9 mouse cellular contexts compared by ENCODE assay signal in the genomic region with DNA sequence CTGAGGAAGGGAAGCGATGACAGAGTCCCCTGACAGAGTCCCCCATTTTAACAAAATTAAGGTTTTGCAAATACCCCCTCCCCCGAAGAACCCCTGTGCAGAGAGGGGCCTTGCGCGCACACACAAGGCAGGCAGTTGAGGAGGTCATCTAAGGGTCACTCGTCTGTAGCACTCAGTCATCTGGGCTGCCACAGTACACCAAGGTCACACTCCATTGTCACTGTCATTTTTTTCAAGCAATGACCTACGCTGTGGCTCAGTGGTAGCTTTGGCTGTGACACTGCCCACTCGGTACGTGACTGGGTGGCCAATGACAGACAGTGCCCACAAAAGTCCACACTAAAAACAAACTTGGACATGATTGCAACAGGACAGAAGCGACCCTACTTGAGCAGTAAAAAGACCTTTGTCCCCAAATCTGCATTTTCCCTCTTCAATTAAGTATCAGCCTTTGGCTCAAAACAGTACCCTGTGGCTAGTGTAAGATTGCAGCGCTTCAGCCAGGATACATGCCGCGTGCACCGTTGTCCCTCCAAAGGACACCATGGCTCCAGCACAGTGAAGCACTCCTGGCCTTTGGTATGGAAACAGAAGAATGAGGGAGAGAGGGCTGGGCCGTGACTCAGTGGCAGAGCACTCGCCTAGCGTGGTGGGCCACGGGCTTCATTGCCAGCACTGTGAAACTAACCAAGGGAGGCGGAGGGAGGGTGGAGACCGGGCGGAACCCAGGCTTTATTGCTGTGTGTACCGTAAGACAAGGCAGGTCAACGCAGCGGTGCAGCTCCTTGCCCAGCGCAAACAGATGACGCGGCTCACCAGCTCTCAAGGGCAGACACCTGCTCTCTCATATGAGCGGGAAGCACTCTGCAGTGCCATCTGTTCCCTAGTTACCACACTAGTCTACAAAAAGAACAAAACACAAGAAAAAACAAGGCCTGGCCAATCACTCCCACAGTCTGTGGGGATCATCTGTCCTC. TPM values are rescaled to one million over a fixed set of nuclear protein-coding genes. Genes with fewer than 3 reads are reported as not detected.
DNase-seq lines count a peak whose midpoint lies in the region; ATAC-seq and TF ChIP-seq lines count a peak whose summit lies in the region.
"Had no signal": no experiment of that assay in that cellular context is flagged by ENCODE, and none has a peak within 500 bp of the region (broad histone marks: within the 10 kb centered on the region; RNA-seq: fewer than 3 reads in every experiment).

No protein-coding gene starts in this region.

- H3K36me3 ChIP-seq in forebrain, embryonic 14.5 days (ENCODE audit: control insufficient read depth, insufficient read depth, low read length): peaks cover 20% of the 10 kb centered on the region
- H3K36me3 ChIP-seq in hindbrain, embryonic 16.5 days (ENCODE audit: control insufficient read depth, insufficient read depth, low read length): 0 out of 2 replicates have a peak, but pooled peaks cover 8% of the 10 kb centered on the region
- peaks cover 3% of the 10 kb centered on the region; the same call in 1 of the 2 replicates for H3K36me3 ChIP-seq in neural tube, embryonic 14.5 days (ENCODE audit: control insufficient read depth, insufficient read depth, low read length)

- H3K9me3 ChIP-seq in forebrain, embryonic 14.5 days (replicated peaks; ENCODE audit: control insufficient read depth, low read length): no peaks in the 10 kb centered on the region
- no peaks in the 10 kb centered on the region for H3K9me3 ChIP-seq in hindbrain, embryonic 16.5 days (ENCODE audit: control insufficient read depth, low read length)
- no peaks in the 10 kb centered on the region for H3K9me3 ChIP-seq in neural tube, embryonic 14.5 days (ENCODE audit: control insufficient read depth, low read length)
- H3K9me3 ChIP-seq: limb, embryonic 13.5 days had no signal

- no peak overlapping the region for H3K4me3 ChIP-seq in gastrocnemius, adult 2 months
- no peak overlapping the region for H3K4me3 ChIP-seq in forebrain, embryonic 14.5 days (ENCODE audit: low read depth, low read length)
- no peak overlapping the region for H3K4me3 ChIP-seq in hindbrain, embryonic 16.5 days (ENCODE audit: low read length)
- no peak overlapping the region for H3K4me3 ChIP-seq in neural tube, embryonic 14.5 days (ENCODE audit: low read depth, low read length)
- H3K4me3 ChIP-seq: limb, embryonic 13.5 days had no signal

- DNase-seq in gastrocnemius, adult 2 months: peak; percentile 16
- no peak for DNase-seq in gastrocnemius, adult 18-20 months (ENCODE audit: low spot score)
- peak; percentile 50 for DNase-seq in adrenal gland, postnatal 14 days
- peak; percentile 69 for DNase-seq in forebrain, embryonic 14.5 days (ENCODE audit: low spot score)
- DNase-seq in left cerebral cortex, postnatal 10 days (ENCODE audit: extremely low spot score in 1 of 2, low spot score in 2 of 2): peak; percentile 46 to 56
- DNase-seq in natural killer cell, adult 2 months (ENCODE audit: low spot score in 2 of 2): no peak

- no peaks in the 10 kb centered on the region for H3K27me3 ChIP-seq in forebrain, embryonic 14.5 days (replicated peaks; ENCODE audit: control insufficient read depth, insufficient read depth, low read length)
- H3K27me3 ChIP-seq in hindbrain, embryonic 16.5 days (replicated peaks; ENCODE audit: control insufficient read depth, insufficient read depth, low read length): no peaks in the 10 kb centered on the region
- H3K27me3 ChIP-seq in neural tube, embryonic 14.5 days (ENCODE audit: control insufficient read depth, insufficient read depth, low read length): no peaks in the 10 kb centered on the region
- H3K27me3 ChIP-seq: limb, embryonic 13.5 days had no signal

- H3K4me1 ChIP-seq in forebrain, embryonic 14.5 days (ENCODE audit: control insufficient read depth, insufficient read depth, low read length): peaks cover 9% of the 10 kb centered on the region; the same call in 1 of the 2 replicates
- H3K4me1 ChIP-seq in hindbrain, embryonic 16.5 days (ENCODE audit: control insufficient read depth, insufficient read depth, low read depth, low read length): peaks cover 4% of the 10 kb centered on the region; the same call in 1 of the 2 replicates
- H3K4me1 ChIP-seq in neural tube, embryonic 14.5 days (ENCODE audit: control insufficient read depth, insufficient read depth, low read length): peaks cover 11% of the 10 kb centered on the region; the same call in 1 of the 2 replicates
- H3K4me1 ChIP-seq: limb, embryonic 13.5 days had no signal

- TF ChIP-seq CTCF in gastrocnemius, adult 2 months (IDR thresholded peaks at IDR 0.05): no peak

- intact Hi-C loops in gastrocnemius, adult 2 months (cut with DNase I): no loop called here
- intact Hi-C loops in left cerebral cortex, postnatal 10 days (cut with DNase I): no loop called here

- H3K4me2 ChIP-seq in forebrain, embryonic 14.5 days (ENCODE audit: low read length): no peak overlapping the region
- H3K4me2 ChIP-seq in hindbrain, embryonic 16.5 days (ENCODE audit: low read length): no peak overlapping the region
- H3K4me2 ChIP-seq in neural tube, embryonic 14.5 days (ENCODE audit: low read depth, low read length): no peak overlapping the region
- H3K4me2 ChIP-seq: limb, embryonic 13.5 days had no signal

- no peak overlapping the region for H3K9ac ChIP-seq in forebrain, embryonic 14.5 days (ENCODE audit: low read length)
- no peak overlapping the region; the same call in 1 of the 2 replicates for H3K9ac ChIP-seq in hindbrain, embryonic 16.5 days (ENCODE audit: low read depth, low read length)
- H3K9ac ChIP-seq in neural tube, embryonic 14.5 days (replicated peaks; ENCODE audit: low read depth, low read length): no peak overlapping the region
- H3K9ac ChIP-seq: limb, embryonic 13.5 days had no signal

- WGBS in forebrain, embryonic 14.5 days: 73% methylated on average over 27 of the region's 27 CpGs
- WGBS in hindbrain, embryonic 16.5 days: 57% methylated on average over 27 of the region's 27 CpGs
- 29% methylated on average over 27 of the region's 27 CpGs for WGBS in neural tube, embryonic 14.5 days

- ATAC-seq in forebrain, embryonic 14.5 days: peak; percentile 80
- peak; percentile 45; the same call in 1 of the 2 replicates for ATAC-seq in hindbrain, embryonic 16.5 days
- ATAC-seq in neural tube, embryonic 14.5 days (ENCODE audit: low read depth): peak; percentile 59; the same call in 1 of the 2 replicates

- H3K27ac ChIP-seq in gastrocnemius, adult 2 months: no peak overlapping the region
- peak overlapping the region; percentile 73 for H3K27ac ChIP-seq in forebrain, embryonic 14.5 days (ENCODE audit: low read depth, low read length)
- H3K27ac ChIP-seq in hindbrain, embryonic 16.5 days (ENCODE audit: low read depth, low read length): peak overlapping the region; percentile 72
- H3K27ac ChIP-seq in neural tube, embryonic 14.5 days (ENCODE audit: low read depth, low read length): peak overlapping the region; percentile 39; the same call in 1 of the 2 replicates
- H3K27ac ChIP-seq: limb, embryonic 13.5 days had no signal

RNA-seq across cellular contexts. Expression of a gene that starts 50.0 kb away (rescaled TPM):
- total RNA-seq in gastrocnemius, adult 2 months (2021): 10 to 100 TPM in 1 of 2 experiments, 1 to 10 TPM in 1; 7.8 to 10.6 TPM
- 1 to 10 TPM; 6.9 to 7.9 TPM for total RNA-seq in gastrocnemius, adult 18-20 months (2021)
- 75.6 and 77.7 TPM in 2 replicates for total RNA-seq in adrenal gland, postnatal 14 days (2021)
- 10.9 and 12.0 TPM in 2 replicates for polyA plus RNA-seq in forebrain, embryonic 14.5 days (2014; fragmentation: Nextera tagmentation; extraction: Ambion mirVana)
- polyA plus RNA-seq in hindbrain, embryonic 16.5 days (2015; fragmentation: Nextera tagmentation; extraction: Ambion mirVana): 19.7 and 22.6 TPM in 2 replicates
- 10 to 100 TPM; 63.0 to 70.2 TPM for total RNA-seq in left cerebral cortex, postnatal 10 days (2021)
- 22.6 and 31.5 TPM in 2 replicates for polyA plus RNA-seq in neural tube, embryonic 14.5 days (2014; fragmentation: Nextera tagmentation; extraction: Ambion mirVana)

RNA-seq across cellular contexts. Expression of a gene that starts 58.6 kb away (rescaled TPM):
- total RNA-seq in gastrocnemius, adult 2 months (2021): 1 to 10 TPM; 1.7 to 5.2 TPM
- total RNA-seq in gastrocnemius, adult 18-20 months (2021): 1 to 10 TPM; 1.3 to 1.8 TPM
- 17.1 and 20.4 TPM in 2 replicates for total RNA-seq in adrenal gland, postnatal 14 days (2021)
- polyA plus RNA-seq in forebrain, embryonic 14.5 days (2014; fragmentation: Nextera tagmentation; extraction: Ambion mirVana): 3.7 and 3.9 TPM in 2 replicates
- 4.2 and 5.5 TPM in 2 replicates for polyA plus RNA-seq in hindbrain, embryonic 16.5 days (2015; fragmentation: Nextera tagmentation; extraction: Ambion mirVana)
- 1 to 10 TPM; 3.0 TPM for total RNA-seq in left cerebral cortex, postnatal 10 days (2021)
- polyA plus RNA-seq in neural tube, embryonic 14.5 days (2014; fragmentation: Nextera tagmentation; extraction: Ambion mirVana): 1.9 and 5.9 TPM in 2 replicates

Comparison
In these comparisons a context has a peak if more than half of its experiments do, and no peak if none do; other contexts are left out.
1. DNase-seq: peak in gastrocnemius, adult 2 months (single experiment), adrenal gland, postnatal 14 days (single experiment), forebrain, embryonic 14.5 days (single experiment) and left cerebral cortex, postnatal 10 days (2 of 2); none in gastrocnemius, adult 18-20 months (single experiment) and natural killer cell, adult 2 months (0 of 2).
2. Peak in every context shown above with its lines, with median percentiles within 50 percentile points of each other: ATAC-seq.